Mouse (Mus musculus) testis, adult 2 months (tissue): ENCODE measurements at regions not wholly inside any gene's neighbourhood (a gene's known extent, or its start where the extent isn't known, plus 50 kb on each side); places are given as distances from the start of the nearest gene placed in this dataset.

ENCODE experiments used
- CTCF ChIP-seq: fragments of 200-500 bp; IDR thresholded peaks from 2 replicates; pipeline ENCODE4 v1.5.1; 2012; ENCODE audit warnings: low read depth, mild to moderate bottlenecking, inconsistent platforms, low read length, moderate library complexity; ENCODE audit not compliant: control insufficient read depth, insufficient read depth, insufficient replicate concordance
- POLR2A ChIP-seq: fragments of 200-500 bp; IDR thresholded peaks from 2 replicates; pipeline ENCODE4 v1.6.1; 2012; ENCODE audit warnings: low read depth, mild to moderate bottlenecking, inconsistent platforms, low read length, moderate library complexity; ENCODE audit not compliant: control insufficient read depth

- no peak for TF ChIP-seq POLR2A
- no peak for TF ChIP-seq CTCF
Measured at GRCm38 (mm10) chr9:61167097-61167842, 204.9 kb upstream of the Tle3 start.
